8 mouse cellular contexts compared by ENCODE assay signal in the genomic region with DNA sequence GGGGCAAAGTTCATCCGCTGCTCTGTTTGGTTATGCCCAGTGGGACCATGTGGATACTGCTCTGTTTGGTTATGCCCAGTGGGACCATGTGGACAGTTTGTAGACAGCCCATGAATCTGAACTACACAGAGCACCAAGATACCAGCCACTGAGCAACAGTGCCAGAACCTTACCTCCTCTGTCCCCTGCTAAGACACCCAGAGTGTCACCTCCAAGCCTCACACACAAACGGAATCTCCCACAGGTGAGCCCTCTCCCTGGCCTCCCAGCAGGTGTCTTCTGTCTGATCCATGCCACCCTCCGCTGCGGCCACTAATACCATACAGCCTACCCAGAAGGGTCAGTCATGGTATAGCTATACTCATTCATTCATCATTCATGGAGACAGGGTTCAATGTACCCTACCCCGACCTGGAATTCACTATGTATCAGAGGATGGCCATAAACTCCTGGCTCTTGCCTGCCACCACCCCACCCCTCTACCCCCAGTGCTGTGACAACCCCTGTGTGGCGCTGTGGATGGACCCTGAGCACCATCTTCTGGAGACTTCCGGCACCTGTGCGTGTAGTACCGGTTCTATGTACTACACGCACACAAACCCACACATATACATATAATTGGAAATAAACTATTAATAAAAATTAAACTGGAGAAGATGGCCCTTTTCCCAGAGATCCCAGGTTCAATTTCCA. TPM values are rescaled to one million over a fixed set of nuclear protein-coding genes. Genes with fewer than 3 reads are reported as not detected.
DNase-seq lines count a peak whose midpoint lies in the region; ATAC-seq lines count a peak whose summit lies in the region.

No protein-coding gene starts in this region.

- peak; percentile 47 for DNase-seq in CD4-positive, CD25-positive, alpha-beta regulatory T cell, adult 2 months (ENCODE audit: low read depth, low spot score)
- peak; percentile 68 for DNase-seq in A20 (ENCODE audit: low read depth, low spot score)
- no peak for DNase-seq in forebrain, embryonic 11.5 days (ENCODE audit: low spot score)
- no peak for DNase-seq in liver, embryonic 13.5 days
- peak; percentile 45 to 52 for DNase-seq in thymus, postnatal 36 days
- DNase-seq in right cerebral cortex, adult 2 months (ENCODE audit: low spot score in 2 of 2): no peak
- DNase-seq in natural killer cell, adult 2 months (ENCODE audit: low spot score in 2 of 2): no peak

- no peak for ATAC-seq in CD4-positive, CD25-positive, alpha-beta regulatory T cell, adult 4 months
- ATAC-seq in forebrain, embryonic 11.5 days (replicated peaks; ENCODE audit: low FRiP score): no peak
- no peak for ATAC-seq in liver, embryonic 13.5 days (ENCODE audit: low read depth)

- peak overlapping the region; percentile 65 for H3K4me2 ChIP-seq in forebrain, embryonic 11.5 days (ENCODE audit: low read depth, low read length, severe bottlenecking)
- peak overlapping the region; percentile 95 for H3K4me2 ChIP-seq in liver, embryonic 13.5 days

- peaks cover 3% of the 10 kb centered on the region; the same call in 1 of the 2 replicates for H3K9me3 ChIP-seq in forebrain, embryonic 11.5 days (ENCODE audit: control insufficient read depth, low read length)
- H3K9me3 ChIP-seq in liver, embryonic 13.5 days (replicated peaks): no peaks in the 10 kb centered on the region

- H3K4me3 ChIP-seq in forebrain, embryonic 11.5 days (ENCODE audit: low read depth, low read length): peak overlapping the region; percentile 81
- peak overlapping the region; percentile 96 for H3K4me3 ChIP-seq in liver, embryonic 13.5 days (replicated peaks)

- peaks cover 8% of the 10 kb centered on the region for H3K36me3 ChIP-seq in forebrain, embryonic 11.5 days (ENCODE audit: control insufficient read depth, insufficient read depth, low read length)
- H3K36me3 ChIP-seq in liver, embryonic 13.5 days: peaks cover 62% of the 10 kb centered on the region

- whole genome bisulfite sequencing in forebrain, embryonic 11.5 days: 56% methylated on average over 10 of the region's 10 CpGs
- 45% methylated on average over 10 of the region's 10 CpGs for WGBS in liver, embryonic 13.5 days (ENCODE audit: insufficient replicate concordance)

- peak overlapping the region; percentile 84 for H3K9ac ChIP-seq in forebrain, embryonic 11.5 days (ENCODE audit: low read length)
- peak overlapping the region; percentile 92 for H3K9ac ChIP-seq in liver, embryonic 13.5 days

- peaks cover 17% of the 10 kb centered on the region for H3K4me1 ChIP-seq in forebrain, embryonic 11.5 days (replicated peaks; ENCODE audit: control insufficient read depth, insufficient read depth, low read length)
- peaks cover 63% of the 10 kb centered on the region for H3K4me1 ChIP-seq in liver, embryonic 13.5 days (replicated peaks)

- no peak overlapping the region for H3K27ac ChIP-seq in forebrain, embryonic 11.5 days (ENCODE audit: low read depth, low read length)
- peak overlapping the region; percentile 91 for H3K27ac ChIP-seq in liver, embryonic 13.5 days

- H3K27me3 ChIP-seq in forebrain, embryonic 11.5 days (ENCODE audit: control insufficient read depth, insufficient read depth, low read length): no peaks in the 10 kb centered on the region
- no peaks in the 10 kb centered on the region for H3K27me3 ChIP-seq in liver, embryonic 13.5 days

RNA-seq across cellular contexts. Expression of a gene that starts 1.0 kb away (rescaled TPM):
- polyA plus RNA-seq in CD4-positive, CD25-positive, alpha-beta regulatory T cell, adult 4 months (2017; shearing (Covaris generic)): 100 to 1,000 TPM; 268 to 337 TPM
- 430 and 504 TPM in 2 replicates for polyA plus RNA-seq in forebrain, embryonic 11.5 days (2014; fragmentation: Nextera tagmentation; extraction: Ambion mirVana)
- 474 and 603 TPM in 2 replicates for polyA plus RNA-seq in liver, embryonic 13.5 days (2015; fragmentation: Nextera tagmentation; extraction: Ambion mirVana)

RNA-seq across cellular contexts. Expression of a gene that starts 6.3 kb away (rescaled TPM):
- 10 to 100 TPM; 26.7 to 27.2 TPM for polyA plus RNA-seq in CD4-positive, CD25-positive, alpha-beta regulatory T cell, adult 4 months (2017; shearing (Covaris generic))
- 276 and 322 TPM in 2 replicates for polyA plus RNA-seq in forebrain, embryonic 11.5 days (2014; fragmentation: Nextera tagmentation; extraction: Ambion mirVana)
- polyA plus RNA-seq in liver, embryonic 13.5 days (2015; fragmentation: Nextera tagmentation; extraction: Ambion mirVana): 81.2 and 87.4 TPM in 2 replicates

RNA-seq across cellular contexts. Expression of a gene that starts 18.2 kb away (rescaled TPM):
- polyA plus RNA-seq in CD4-positive, CD25-positive, alpha-beta regulatory T cell, adult 4 months (2017; shearing (Covaris generic)): 1 to 10 TPM in 1 of 2 experiments, not detected in 1; 1.3 TPM
- 13.3 and 15.9 TPM in 2 replicates for polyA plus RNA-seq in forebrain, embryonic 11.5 days (2014; fragmentation: Nextera tagmentation; extraction: Ambion mirVana)
- polyA plus RNA-seq in liver, embryonic 13.5 days (2015; fragmentation: Nextera tagmentation; extraction: Ambion mirVana): 1.0 and 1.1 TPM in 2 replicates

RNA-seq across cellular contexts. Expression of a gene that starts 27.8 kb away (rescaled TPM):
- 1 to 10 TPM; 7.5 to 8.5 TPM for polyA plus RNA-seq in CD4-positive, CD25-positive, alpha-beta regulatory T cell, adult 4 months (2017; shearing (Covaris generic))
- polyA plus RNA-seq in forebrain, embryonic 11.5 days (2014; fragmentation: Nextera tagmentation; extraction: Ambion mirVana): 237 and 256 TPM in 2 replicates
- 55.2 and 56.2 TPM in 2 replicates for polyA plus RNA-seq in liver, embryonic 13.5 days (2015; fragmentation: Nextera tagmentation; extraction: Ambion mirVana)

RNA-seq across cellular contexts. Expression of a gene that starts 49.4 kb away (rescaled TPM):
- polyA plus RNA-seq in CD4-positive, CD25-positive, alpha-beta regulatory T cell, adult 4 months (2017; shearing (Covaris generic)): not detected
- 0.36 and 0.87 TPM in 2 replicates for polyA plus RNA-seq in forebrain, embryonic 11.5 days (2014; fragmentation: Nextera tagmentation; extraction: Ambion mirVana)
- 0.12 TPM in 1 of 2 replicates, not detected in the other for polyA plus RNA-seq in liver, embryonic 13.5 days (2015; fragmentation: Nextera tagmentation; extraction: Ambion mirVana)

Comparison
In these comparisons a context has a peak if more than half of its experiments do, and no peak if none do; other contexts are left out.
1. DNase-seq: peak in CD4-positive, CD25-positive, alpha-beta regulatory T cell, adult 2 months (single experiment), A20 (single experiment) and thymus, postnatal 36 days (2 of 2); none in forebrain, embryonic 11.5 days (single experiment), liver, embryonic 13.5 days (single experiment), right cerebral cortex, adult 2 months (0 of 2) and natural killer cell, adult 2 months (0 of 2).